Mouse (Mus musculus): Measurements from ENCODE around the gene Fmo2. TPM values are rescaled to one million over a fixed set of nuclear protein-coding genes. Genes with fewer than 3 reads are reported as not detected.

Fmo2 gene
- total and polyA plus RNA-seq, 3 experiments = not detected

Other genes with a start within 250 kb of the Fmo2 start
- gene Myocos, start 240.5 kb downstream of the Fmo2 start, total RNA-seq (2012; rRNA removed) = not detected in 2 replicates
- not detected for gene Myocos, start 240.5 kb downstream of the Fmo2 start, polyA plus RNA-seq (2012; ENCODE audit: insufficient read depth in 1 of 2, insufficient read length in 2 of 2, low read depth in 1 of 2, low replicate concordance in 2 of 2, missing spikeins in 1 of 2)
- 55.5 and 67.7 TPM in 2 replicates for gene Prrc2c, start 158.2 kb downstream of the Fmo2 start, total RNA-seq (2012; rRNA removed)
- gene Prrc2c, start 158.2 kb downstream of the Fmo2 start, polyA plus RNA-seq (2012; ENCODE audit: insufficient read depth in 1 of 2, insufficient read length in 2 of 2, low read depth in 1 of 2, low replicate concordance in 2 of 2, missing spikeins in 1 of 2) = 100 to 1,000 TPM; 142 to 343 TPM
- not detected in 2 replicates for gene Fmo4, start 84.8 kb downstream of the Fmo2 start, total RNA-seq (2012; rRNA removed)
- not detected for gene Fmo4, start 84.8 kb downstream of the Fmo2 start, polyA plus RNA-seq (2012; ENCODE audit: insufficient read depth in 1 of 2, insufficient read length in 2 of 2, low read depth in 1 of 2, low replicate concordance in 2 of 2, missing spikeins in 1 of 2)
- gene Fmo1, start 32.1 kb downstream of the Fmo2 start, total RNA-seq (2012; rRNA removed) = 1.8 and 1.9 TPM in 2 replicates
- not detected for gene Fmo1, start 32.1 kb downstream of the Fmo2 start, polyA plus RNA-seq (2012; ENCODE audit: insufficient read depth in 1 of 2, insufficient read length in 2 of 2, low read depth in 1 of 2, low replicate concordance in 2 of 2, missing spikeins in 1 of 2)
- gene Fmo6, start 38.8 kb upstream of the Fmo2 start, total RNA-seq (2012; rRNA removed) = not detected in 2 replicates
- gene Fmo6, start 38.8 kb upstream of the Fmo2 start, polyA plus RNA-seq (2012; ENCODE audit: insufficient read depth in 1 of 2, insufficient read length in 2 of 2, low read depth in 1 of 2, low replicate concordance in 2 of 2, missing spikeins in 1 of 2) = not detected
- gene Fmo3, start 85.8 kb upstream of the Fmo2 start, total RNA-seq (2012; rRNA removed) = not detected in 2 replicates
- not detected for gene Fmo3, start 85.8 kb upstream of the Fmo2 start, polyA plus RNA-seq (2012; ENCODE audit: insufficient read depth in 1 of 2, insufficient read length in 2 of 2, low read depth in 1 of 2, low replicate concordance in 2 of 2, missing spikeins in 1 of 2)
- gene Mroh9, start 186.9 kb upstream of the Fmo2 start, total RNA-seq (2012; rRNA removed) = not detected in 2 replicates
- gene Mroh9, start 186.9 kb upstream of the Fmo2 start, polyA plus RNA-seq (2012; ENCODE audit: insufficient read depth in 1 of 2, insufficient read length in 2 of 2, low read depth in 1 of 2, low replicate concordance in 2 of 2, missing spikeins in 1 of 2) = not detected

Measured in MEL (cell line).